Mouse (Mus musculus): Measurements from ENCODE around the gene Hist1h3f. TPM values are rescaled to one million over a fixed set of nuclear protein-coding genes. Genes with fewer than 3 reads are reported as not detected.
A peak's percentile ranks its signal among the peaks of the same experiment; 100 is the strongest.

Gene Hist1h3f
- total and polyA plus RNA-seq, 3 experiments: 0.94 to 5.5 (median 5.1) TPM

GRCm38 (mm10) chr13:23515826-23516620, 27.8 kb upstream of the Hist1h3f start:
- TF ChIP-seq EP300 (IDR thresholded peaks at IDR 0.05; ENCODE audit: insufficient read depth, low read depth, low read length): no peak
- TF ChIP-seq CTCF (IDR thresholded peaks at IDR 0.05): no peak
- no peak for TF ChIP-seq POLR2A (IDR thresholded peaks at IDR 0.05; ENCODE audit: insufficient read depth, low read depth, low read length)
- peak overlapping the region; percentile 53; the same call in 1 of the 2 replicates for H3K4me3 ChIP-seq
- H3K27ac ChIP-seq: no peak overlapping the region
- intact Hi-C loops (cut with DNase I): loop anchor here (2.0 to 5.0 kb wide), 2 partner anchors 63 to 149 kb away; partner anchors contain the start of gene Zfp322a
- H3K4me1 ChIP-seq (ENCODE audit: control insufficient read depth, insufficient read depth, low read length): no peaks in the 10 kb centered on the region; the same call in 1 of the 2 replicates
- H3K36me3 ChIP-seq (ENCODE audit: control insufficient read depth, insufficient read depth, low read length): no peaks in the 10 kb centered on the region
- no peak for DNase-seq
- no peaks in the 10 kb centered on the region for H3K79me2 ChIP-seq (replicated peaks; ENCODE audit: control insufficient read depth, insufficient read depth, low read length)
- H3K27me3 ChIP-seq (ENCODE audit: control insufficient read depth, insufficient read depth, low read length): no peaks in the 10 kb centered on the region
- H3K9ac ChIP-seq (ENCODE audit: low read depth, low read length): no peak overlapping the region
- 64% methylated on average over 15 of the region's 15 CpGs for WGBS

- Histone ChIP-seq H3K79me2 (replicated peaks; ENCODE audit: control insufficient read depth, insufficient read depth, low read length) (no peaks in the 10 kb centered on the region), H3K9ac (ENCODE audit: low read depth, low read length) (peak overlapping the region; percentile 73), H3K4me3 (peak overlapping the region; percentile 53), H3K27me3 (ENCODE audit: control insufficient read depth, insufficient read depth, low read length) (no peaks in the 10 kb centered on the region), H3K36me3 (ENCODE audit: control insufficient read depth, insufficient read depth, low read length) (no peaks in the 10 kb centered on the region), H3K4me1 (ENCODE audit: control insufficient read depth, insufficient read depth, low read length) (no peaks in the 10 kb centered on the region; the same call in 1 of the 2 replicates), H3K27ac (peak overlapping the region; percentile 76)
- TF ChIP-seq CTCF (IDR thresholded peaks at IDR 0.05): no peak
- TF ChIP-seq EP300 (IDR thresholded peaks at IDR 0.05; ENCODE audit: insufficient read depth, low read depth, low read length): 0 out of 2 replicates have a peak, but pooled peaks have one; percentile 65
- intact Hi-C loops (cut with DNase I): loop anchor here (2.0 to 5.0 kb wide), 2 partner anchors 64 to 150 kb away; partner anchors contain the start of gene Zfp322a
- DNase-seq: peak; percentile 78 to 86
- WGBS: under 1% methylated on average over 19 of the region's 19 CpGs
These were observed 26.8 kb upstream of the Hist1h3f start for GRCm38 (mm10) chr13:23516822-23517602.

GRCm38 (mm10) chr13:23517603-23518294, 26.1 kb upstream of the Hist1h3f start:
- WGBS: under 1% methylated on average over 27 of the region's 27 CpGs
- no peaks in the 10 kb centered on the region; the same call in 1 of the 2 replicates for H3K4me1 ChIP-seq (ENCODE audit: control insufficient read depth, insufficient read depth, low read length)
- H3K36me3 ChIP-seq (ENCODE audit: control insufficient read depth, insufficient read depth, low read length): no peaks in the 10 kb centered on the region
- TF ChIP-seq EP300 (IDR thresholded peaks at IDR 0.05; ENCODE audit: insufficient read depth, low read depth, low read length) (peak; percentile 80), CTCF (IDR thresholded peaks at IDR 0.05) (no peak)
- DNase-seq: peak; percentile 87 to 90
- peak overlapping the region; percentile 53 for H3K4me3 ChIP-seq
- H3K27me3 ChIP-seq (ENCODE audit: control insufficient read depth, insufficient read depth, low read length): no peaks in the 10 kb centered on the region
- H3K9ac ChIP-seq (ENCODE audit: low read depth, low read length): peak overlapping the region; percentile 73
- peak overlapping the region; percentile 76 for H3K27ac ChIP-seq
- no peaks in the 10 kb centered on the region for H3K79me2 ChIP-seq (replicated peaks; ENCODE audit: control insufficient read depth, insufficient read depth, low read length)
- intact Hi-C loops (cut with DNase I): loop anchor here (2.0 to 5.0 kb wide), 2 partner anchors 65 to 150 kb away; partner anchors contain the start of gene Zfp322a

GRCm38 (mm10) chr13:23518295-23518603, 25.6 kb upstream of the Hist1h3f start:
- intact Hi-C loops (cut with DNase I): loop anchor here (5.0 kb wide), 1 partner anchor 151 kb away; the partner anchor contains the start of gene Zfp322a
- Histone ChIP-seq H3K36me3 (ENCODE audit: control insufficient read depth, insufficient read depth, low read length) (no peaks in the 10 kb centered on the region), H3K27me3 (ENCODE audit: control insufficient read depth, insufficient read depth, low read length) (no peaks in the 10 kb centered on the region), H3K4me1 (ENCODE audit: control insufficient read depth, insufficient read depth, low read length) (no peaks in the 10 kb centered on the region; the same call in 1 of the 2 replicates), H3K4me3 (peak overlapping the region; percentile 53), H3K27ac (no peak overlapping the region; the same call in 1 of the 2 replicates), H3K9ac (ENCODE audit: low read depth, low read length) (peak overlapping the region; percentile 25; the same call in 1 of the 2 replicates), H3K79me2 (replicated peaks; ENCODE audit: control insufficient read depth, insufficient read depth, low read length) (no peaks in the 10 kb centered on the region)
- no peak for TF ChIP-seq EP300 (IDR thresholded peaks at IDR 0.05; ENCODE audit: insufficient read depth, low read depth, low read length)
- TF ChIP-seq CTCF (IDR thresholded peaks at IDR 0.05): no peak
- under 1% methylated on average over 6 of the region's 6 CpGs for WGBS
- DNase-seq: no peak

- TF ChIP-seq CTCF (IDR thresholded peaks at IDR 0.05) (no peak), POLR2A (IDR thresholded peaks at IDR 0.05; ENCODE audit: insufficient read depth, low read depth, low read length) (no peak), EP300 (IDR thresholded peaks at IDR 0.05; ENCODE audit: insufficient read depth, low read depth, low read length) (no peak)
- intact Hi-C loops (cut with DNase I): loop anchor here (1.0 to 5.0 kb wide), 3 partner anchors 11 to 152 kb away; partner anchors contain the start of gene Zfp322a
- H3K27ac ChIP-seq: peak overlapping the region; percentile 6; the same call in 1 of the 2 replicates
- H3K4me3 ChIP-seq: peak overlapping the region; percentile 53
- no peaks in the 10 kb centered on the region for H3K27me3 ChIP-seq (ENCODE audit: control insufficient read depth, insufficient read depth, low read length)
- H3K9ac ChIP-seq (ENCODE audit: low read depth, low read length): no peak overlapping the region
- H3K4me1 ChIP-seq (ENCODE audit: control insufficient read depth, insufficient read depth, low read length): no peaks in the 10 kb centered on the region; the same call in 1 of the 2 replicates
- DNase-seq: peak; percentile 78 to 82
- WGBS: under 1% methylated on average over 6 of the region's 6 CpGs
- no peaks in the 10 kb centered on the region for H3K36me3 ChIP-seq (ENCODE audit: control insufficient read depth, insufficient read depth, low read length)
- H3K79me2 ChIP-seq (replicated peaks; ENCODE audit: control insufficient read depth, insufficient read depth, low read length): no peaks in the 10 kb centered on the region
These were observed 25.0 kb upstream of the Hist1h3f start for GRCm38 (mm10) chr13:23518885-23519284.
